Mouse (Mus musculus) ES-E14 (cell line): ENCODE data around the gene Chn2. TPM values are rescaled to one million over a fixed set of nuclear protein-coding genes. Genes with fewer than 3 reads are reported as not detected.

ENCODE experiments used
- DNase-seq: peaks from one replicate; pipeline ENCODE4 v3.0.0-alpha.2; 2013; ENCODE audit warnings: low read depth, low spot score
- H3K27ac ChIP-seq: 2 replicates; pipeline ENCODE4 v1.5.1; 2012; ENCODE audit warnings: low read depth, mild to moderate bottlenecking, low read length, moderate library complexity, mixed read lengths; ENCODE audit not compliant: poor library complexity, insufficient read depth, severe bottlenecking
- H3K36me3 ChIP-seq: 2 replicates; pipeline ENCODE4 v1.6.1; 2012; ENCODE audit warnings: mild to moderate bottlenecking, low read length, moderate library complexity, mixed read lengths; ENCODE audit not compliant: control insufficient read depth, poor library complexity, insufficient read depth, severe bottlenecking
- H3K4me1 ChIP-seq, 2 experiments: fragments of 150-350 bp in 1 of 2; sonication (generic) in 1 of 2; 2 replicates each; pipeline ENCODE4 v1.6.1; 2012; ENCODE audit warnings: low read length in 2 of 2, mild to moderate bottlenecking in 1 of 2, mixed read lengths in 1 of 2; ENCODE audit not compliant: control insufficient read depth in 2 of 2, insufficient read depth in 2 of 2, poor library complexity in 1 of 2
- H3K4me3 ChIP-seq, 2 experiments: fragments of 150-350 bp in 1 of 2; sonication (generic) in 1 of 2; 2 replicates each; pipeline ENCODE4 v1.5.1; 2012; ENCODE audit warnings: low read length in 2 of 2, low read depth in 1 of 2, mild to moderate bottlenecking in 1 of 2, mixed read lengths in 1 of 2; ENCODE audit not compliant: insufficient read depth in 1 of 2, poor library complexity in 1 of 2, severe bottlenecking in 1 of 2
- H3K9ac ChIP-seq: 2 replicates; pipeline ENCODE4 v1.6.1; 2012; ENCODE audit warnings: low read depth, mild to moderate bottlenecking, low read length, mixed read lengths; ENCODE audit not compliant: poor library complexity, insufficient read depth, severe bottlenecking
- H3K9me3 ChIP-seq: fragments of 150-350 bp; sonication (generic); 2 replicates; pipeline ENCODE4 v1.6.1; 2012; ENCODE audit warnings: low read depth, mild to moderate bottlenecking, low read length; ENCODE audit not compliant: control insufficient read depth, insufficient read depth
- CHD2 ChIP-seq: IDR thresholded peaks from 2 replicates; pipeline ENCODE4 v1.6.1; 2014; ENCODE audit warnings: mild to moderate bottlenecking, low read depth, low read length, inconsistent platforms
- HCFC1 ChIP-seq: IDR thresholded peaks from 2 replicates; pipeline ENCODE4 v1.6.1; 2012; ENCODE audit warnings: low read length, inconsistent platforms, borderline replicate concordance; ENCODE audit not compliant: insufficient read depth
- MAFK ChIP-seq: IDR thresholded peaks from 2 replicates; pipeline ENCODE4 v1.6.1; 2014; ENCODE audit warnings: mild to moderate bottlenecking, low read depth, low read length, inconsistent platforms; ENCODE audit not compliant: insufficient read depth
- ZC3H11A ChIP-seq: IDR thresholded peaks from 2 replicates; pipeline ENCODE4 v1.6.1; 2012; ENCODE audit warnings: low read depth, mild to moderate bottlenecking, inconsistent platforms, low read length, borderline replicate concordance
- ZNF384 ChIP-seq: IDR thresholded peaks from 2 replicates; pipeline ENCODE4 v1.6.1; 2012; ENCODE audit warnings: low read depth, low read length, inconsistent platforms
- in situ Hi-C, 2 experiments: fragments of 600-800 bp; cut with MboI; formaldehyde crosslinking; loops; one replicate each; pipeline ENCODE4 v1.15.1; 2025; ENCODE audit warnings: low sequenced_read_pairs in 2 of 2, inconsistent platforms in 1 of 2; ENCODE audit not compliant: unreplicated experiment in 2 of 2
- total RNA-seq: library from RNA; depleted of rRNA; stranded (reverse); fragments of 300-350 nt; gene quantifications from 2 replicates; pipeline ENCODE4 v1.2.3, GENCODE M21; 2012

Chn2 gene
- total RNA-seq, 1 experiment = 7.1 TPM

- Histone ChIP-seq H3K27ac (no peak overlapping the region), H3K4me1 (no peaks in the 10 kb centered on the region), H3K4me3 (no peak overlapping the region), H3K9me3 (no peaks in the 10 kb centered on the region), H3K9ac (no peak overlapping the region), H3K36me3 (no peaks in the 10 kb centered on the region)
- DNase-seq = no peak
- in situ Hi-C loops = no loop called here
- TF ChIP-seq ZNF384 (no peak), CHD2 (no peak), HCFC1 (no peak), MAFK (no peak), ZC3H11A (no peak)
Observed at GRCm38 (mm10) chr6:54061375-54061774, 22.0 kb downstream of the Chn2 start.

GRCm38 (mm10) chr6:54063878-54064277 lies 24.5 kb downstream of the Chn2 start:
- Histone ChIP-seq H3K4me1 (no peaks in the 10 kb centered on the region), H3K9ac (no peak overlapping the region), H3K4me3 (no peak overlapping the region), H3K9me3 (no peaks in the 10 kb centered on the region), H3K27ac (no peak overlapping the region), H3K36me3 (no peaks in the 10 kb centered on the region)
- in situ Hi-C loops = no loop called here
- TF ChIP-seq MAFK (no peak), ZC3H11A (no peak), CHD2 (no peak), ZNF384 (no peak), HCFC1 (no peak)
- DNase-seq = no peak

GRCm38 (mm10) chr6:54067380-54067779 lies 28.0 kb downstream of the Chn2 start:
- DNase-seq = no peak
- Histone ChIP-seq H3K36me3 (no peaks in the 10 kb centered on the region), H3K4me1 (peaks cover 0 to 2% of the 10 kb centered on the region in 2 experiments; a peak in 1 of 4 replicates), H3K27ac (no peak overlapping the region), H3K9me3 (no peaks in the 10 kb centered on the region), H3K4me3 (no peak overlapping the region), H3K9ac (no peak overlapping the region)
- in situ Hi-C loops = no loop called here
- TF ChIP-seq CHD2 (no peak), MAFK (no peak), ZNF384 (no peak), HCFC1 (no peak), ZC3H11A (no peak)

GRCm38 (mm10) chr6:54068882-54069281 lies 29.5 kb downstream of the Chn2 start:
- DNase-seq = no peak
- peaks cover 0 to 2% of the 10 kb centered on the region in 2 experiments; a peak in 1 of 4 replicates for H3K4me1 ChIP-seq
- H3K27ac ChIP-seq = no peak overlapping the region
- no peak for TF ChIP-seq CHD2
- TF ChIP-seq MAFK = no peak
- TF ChIP-seq HCFC1 = no peak
- TF ChIP-seq ZNF384 = no peak
- no peak for TF ChIP-seq ZC3H11A
- in situ Hi-C loops = no loop called here
- no peak overlapping the region for H3K9ac ChIP-seq
- H3K36me3 ChIP-seq = no peaks in the 10 kb centered on the region
- no peaks in the 10 kb centered on the region for H3K9me3 ChIP-seq
- no peak overlapping the region for H3K4me3 ChIP-seq

- no peak overlapping the region for H3K4me3 ChIP-seq
- no peaks in the 10 kb centered on the region for H3K36me3 ChIP-seq
- in situ Hi-C loops = no loop called here
- TF ChIP-seq MAFK = no peak
- no peak for TF ChIP-seq CHD2
- no peak for TF ChIP-seq HCFC1
- no peak for TF ChIP-seq ZC3H11A
- no peak for TF ChIP-seq ZNF384
- no peaks in the 10 kb centered on the region for H3K9me3 ChIP-seq
- peaks cover 0 to 2% of the 10 kb centered on the region in 2 experiments; a peak in 1 of 4 replicates for H3K4me1 ChIP-seq
- no peak overlapping the region for H3K27ac ChIP-seq
- H3K9ac ChIP-seq = no peak overlapping the region
- DNase-seq = no peak
Observed at GRCm38 (mm10) chr6:54070736-54071135, 31.4 kb downstream of the Chn2 start.
